Mouse (Mus musculus): Measurements from ENCODE around the gene C1qc.

- TF ChIP-seq CTCF (IDR thresholded peaks at IDR 0.05; ENCODE audit: extremely low read depth, insufficient read depth, low read length) (no peak), POLR2A (IDR thresholded peaks at IDR 0.05; ENCODE audit: extremely low read depth, insufficient read depth, low read length) (no peak)
Observed at GRCm38 (mm10) chr4:136937935-136938334, 45.1 kb upstream of the C1qc start.
